Mouse (Mus musculus): Measurements from ENCODE around the gene Sgcb.

DNA sequence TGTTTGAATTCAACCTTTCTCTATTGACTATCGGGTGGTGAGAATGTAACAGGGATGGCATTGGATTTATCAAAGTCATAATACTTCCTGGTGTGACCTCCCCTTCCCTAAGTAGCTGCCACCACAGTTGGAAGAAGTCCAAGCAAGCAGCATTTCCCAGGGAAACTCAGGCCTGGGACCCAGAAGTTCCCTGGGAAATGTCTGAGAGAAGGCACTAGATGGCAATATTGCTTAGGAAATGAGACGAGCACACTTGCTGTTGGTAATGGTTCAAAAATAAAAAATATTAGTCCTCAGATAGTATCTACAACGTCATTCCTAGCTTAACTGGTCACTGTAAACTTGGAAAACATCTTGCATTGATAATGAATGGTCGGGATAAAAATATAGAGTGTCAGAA, 38.6 kb upstream of the Sgcb start:
- TF ChIP-seq CTCF (IDR thresholded peaks at IDR 0.05; ENCODE audit: low read depth, low read length) (no peak), POLR2A (IDR thresholded peaks at IDR 0.05; ENCODE audit: extremely low read depth, insufficient read depth, low read length) (no peak)

Data from liver, adult 2 months (tissue).